Mouse (Mus musculus): ENCODE measurements at regions not wholly inside any gene's neighbourhood (a gene's known extent, or its start where the extent isn't known, plus 50 kb on each side); places are given as distances from the start of the nearest gene placed in this dataset.

GRCm38 (mm10) chr2:115090430-115091175, 435.8 kb upstream of the Dph6 start:
- 49% methylated on average over 12 of the region's 12 CpGs for WGBS
- H3K27ac ChIP-seq, result no peak overlapping the region
- no peaks in the 10 kb centered on the region for H3K36me3 ChIP-seq
- no peaks in the 10 kb centered on the region for H3K9me3 ChIP-seq
- no peaks in the 10 kb centered on the region for H3K4me1 ChIP-seq
- ATAC-seq (ENCODE audit: low FRiP score, low read depth), result no peak
- H3K9ac ChIP-seq, result no peak overlapping the region
- no peak overlapping the region for H3K4me3 ChIP-seq
- H3K4me2 ChIP-seq (replicated peaks), result no peak overlapping the region
- H3K27me3 ChIP-seq (replicated peaks), result no peaks in the 10 kb centered on the region

- H3K36me3 ChIP-seq, result no peaks in the 10 kb centered on the region
- no peak overlapping the region for H3K4me2 ChIP-seq (replicated peaks)
- no peak overlapping the region for H3K27ac ChIP-seq
- no peaks in the 10 kb centered on the region for H3K27me3 ChIP-seq (replicated peaks)
- no peak overlapping the region for H3K9ac ChIP-seq
- H3K4me1 ChIP-seq, result no peaks in the 10 kb centered on the region
- WGBS, result 73% methylated on average over 12 of the region's 12 CpGs
- ATAC-seq (ENCODE audit: low FRiP score, low read depth), result no peak
- no peaks in the 10 kb centered on the region for H3K9me3 ChIP-seq
- no peak overlapping the region for H3K4me3 ChIP-seq
These were observed 440.6 kb upstream of the Dph6 start for GRCm38 (mm10) chr2:115095351-115095750.

- Histone ChIP-seq H3K9ac (no peak overlapping the region), H3K27me3 (replicated peaks) (no peaks in the 10 kb centered on the region), H3K4me3 (no peak overlapping the region), H3K4me2 (replicated peaks) (no peak overlapping the region), H3K9me3 (no peaks in the 10 kb centered on the region), H3K4me1 (no peaks in the 10 kb centered on the region), H3K36me3 (no peaks in the 10 kb centered on the region), H3K27ac (no peak overlapping the region)
- ATAC-seq (ENCODE audit: low FRiP score, low read depth), result no peak
- 88% methylated on average over 3 of the region's 3 CpGs for WGBS
These were observed 446.7 kb upstream of the Dph6 start for GRCm38 (mm10) chr2:115101501-115101900.

- H3K4me2 ChIP-seq (replicated peaks), result no peak overlapping the region
- H3K27ac ChIP-seq, result no peak overlapping the region
- WGBS, result 73% methylated on average over 9 of the region's 9 CpGs
- H3K4me1 ChIP-seq, result no peaks in the 10 kb centered on the region; the same call in 1 of the 2 replicates
- no peaks in the 10 kb centered on the region for H3K36me3 ChIP-seq
- H3K27me3 ChIP-seq (replicated peaks), result no peaks in the 10 kb centered on the region
- ATAC-seq (ENCODE audit: low FRiP score, low read depth), result 0 out of 2 replicates have a peak, but pooled peaks have one; percentile 7
- no peak overlapping the region for H3K9ac ChIP-seq
- H3K4me3 ChIP-seq, result no peak overlapping the region
- no peaks in the 10 kb centered on the region for H3K9me3 ChIP-seq
These were observed 461.9 kb upstream of the BC052040 start for GRCm38 (mm10) chr2:115119429-115120205.

GRCm38 (mm10) chr2:115120206-115120503, 461.4 kb upstream of the BC052040 start:
- H3K9ac ChIP-seq, result no peak overlapping the region
- no peaks in the 10 kb centered on the region for H3K36me3 ChIP-seq
- no peak overlapping the region for H3K27ac ChIP-seq
- WGBS, result 38% methylated on average over 3 of the region's 3 CpGs
- H3K9me3 ChIP-seq, result no peaks in the 10 kb centered on the region
- H3K4me1 ChIP-seq, result no peaks in the 10 kb centered on the region; the same call in 1 of the 2 replicates
- no peak for ATAC-seq (ENCODE audit: low FRiP score, low read depth)
- no peak overlapping the region for H3K4me2 ChIP-seq (replicated peaks)
- no peak overlapping the region for H3K4me3 ChIP-seq
- H3K27me3 ChIP-seq (replicated peaks), result no peaks in the 10 kb centered on the region

- Histone ChIP-seq H3K27ac (no peak overlapping the region), H3K9ac (no peak overlapping the region), H3K36me3 (no peaks in the 10 kb centered on the region), H3K27me3 (replicated peaks) (no peaks in the 10 kb centered on the region), H3K4me2 (replicated peaks) (no peak overlapping the region), H3K9me3 (no peaks in the 10 kb centered on the region), H3K4me1 (no peaks in the 10 kb centered on the region), H3K4me3 (no peak overlapping the region)
- no peak for ATAC-seq (ENCODE audit: low FRiP score, low read depth)
- 73% methylated on average over 6 of the region's 6 CpGs for WGBS
These were observed 454.7 kb upstream of the BC052040 start for GRCm38 (mm10) chr2:115126625-115127369.

GRCm38 (mm10) chr2:115131746-115132145, 449.8 kb upstream of the BC052040 start:
- H3K27ac ChIP-seq, result no peak overlapping the region
- H3K27me3 ChIP-seq (replicated peaks), result no peaks in the 10 kb centered on the region
- H3K4me3 ChIP-seq, result no peak overlapping the region
- ATAC-seq (ENCODE audit: low FRiP score, low read depth), result no peak
- 22% methylated on average over 2 of the region's 2 CpGs for WGBS
- no peak overlapping the region for H3K4me2 ChIP-seq (replicated peaks)
- H3K36me3 ChIP-seq, result no peaks in the 10 kb centered on the region
- 0 out of 2 replicates have a peak, but pooled peaks cover 4% of the 10 kb centered on the region for H3K4me1 ChIP-seq
- H3K9ac ChIP-seq, result no peak overlapping the region
- H3K9me3 ChIP-seq, result no peaks in the 10 kb centered on the region

GRCm38 (mm10) chr2:115132165-115132592, 449.3 kb upstream of the BC052040 start:
- WGBS, result 3% methylated on average over 1 of the region's 1 CpGs
- Histone ChIP-seq H3K4me1 (0 out of 2 replicates have a peak, but pooled peaks cover 4% of the 10 kb centered on the region), H3K9me3 (no peaks in the 10 kb centered on the region), H3K27me3 (replicated peaks) (no peaks in the 10 kb centered on the region), H3K9ac (no peak overlapping the region), H3K27ac (no peak overlapping the region), H3K4me2 (replicated peaks) (no peak overlapping the region), H3K36me3 (no peaks in the 10 kb centered on the region), H3K4me3 (no peak overlapping the region)
- peak; percentile 74; the same call in 1 of the 2 replicates for ATAC-seq (ENCODE audit: low FRiP score, low read depth)

GRCm38 (mm10) chr2:115141416-115141815, 440.1 kb upstream of the BC052040 start:
- no peaks in the 10 kb centered on the region for H3K9me3 ChIP-seq
- no peaks in the 10 kb centered on the region for H3K36me3 ChIP-seq
- no peaks in the 10 kb centered on the region for H3K27me3 ChIP-seq (replicated peaks)
- no peak overlapping the region for H3K4me2 ChIP-seq (replicated peaks)
- H3K4me3 ChIP-seq, result no peak overlapping the region
- no peaks in the 10 kb centered on the region for H3K4me1 ChIP-seq
- no peak for ATAC-seq (ENCODE audit: low FRiP score, low read depth)
- no peak overlapping the region for H3K27ac ChIP-seq
- H3K9ac ChIP-seq, result no peak overlapping the region

- no peak for ATAC-seq (ENCODE audit: low FRiP score, low read depth)
- Histone ChIP-seq H3K4me2 (replicated peaks) (no peak overlapping the region), H3K9me3 (no peaks in the 10 kb centered on the region)
These were observed 409.4 kb upstream of the BC052040 start for GRCm38 (mm10) chr2:115172111-115172510.

GRCm38 (mm10) chr2:115177076-115177475, 404.4 kb upstream of the BC052040 start:
- Histone ChIP-seq H3K27me3 (replicated peaks) (no peaks in the 10 kb centered on the region), H3K4me3 (no peak overlapping the region), H3K9ac (no peak overlapping the region), H3K9me3 (no peaks in the 10 kb centered on the region), H3K4me1 (no peaks in the 10 kb centered on the region), H3K27ac (no peak overlapping the region), H3K36me3 (no peaks in the 10 kb centered on the region), H3K4me2 (replicated peaks) (no peak overlapping the region)
- 96% methylated on average over 1 of the region's 1 CpGs for WGBS
- no peak for ATAC-seq (ENCODE audit: low FRiP score, low read depth)

More at GRCm38 (mm10) chr2:115172111-115172510, 409.4 kb upstream of the BC052040 start:
- H3K36me3 ChIP-seq, result no peaks in the 10 kb centered on the region
- no peaks in the 10 kb centered on the region for H3K4me1 ChIP-seq
- no peaks in the 10 kb centered on the region for H3K27me3 ChIP-seq (replicated peaks)
- H3K27ac ChIP-seq, result no peak overlapping the region
- WGBS, result 78% methylated on average over 5 of the region's 5 CpGs
- H3K4me3 ChIP-seq, result no peak overlapping the region
- no peak overlapping the region for H3K9ac ChIP-seq

GRCm38 (mm10) chr2:115177896-115178295, 403.6 kb upstream of the BC052040 start:
- H3K4me1 ChIP-seq, result no peaks in the 10 kb centered on the region
- 53% methylated on average over 1 of the region's 1 CpGs for WGBS
- H3K9me3 ChIP-seq, result no peaks in the 10 kb centered on the region
- no peak overlapping the region for H3K4me2 ChIP-seq (replicated peaks)
- no peaks in the 10 kb centered on the region for H3K36me3 ChIP-seq
- no peak overlapping the region for H3K4me3 ChIP-seq
- no peak for ATAC-seq (ENCODE audit: low FRiP score, low read depth)
- H3K27ac ChIP-seq, result no peak overlapping the region
- H3K27me3 ChIP-seq (replicated peaks), result no peaks in the 10 kb centered on the region
- no peak overlapping the region for H3K9ac ChIP-seq

Data from neural tube, embryonic 12.5 days (tissue).